Mouse (Mus musculus) olfactory bulb, adult 2 months (tissue): ENCODE data around the gene Ccdc183.

Experiments used
- CTCF ChIP-seq: fragments of 200-500 bp; IDR thresholded peaks from 2 replicates; pipeline ENCODE4 v1.5.1; 2012; ENCODE audit warnings: low read depth, mild to moderate bottlenecking, low read length, moderate library complexity; ENCODE audit not compliant: insufficient read depth
- POLR2A ChIP-seq: fragments of 200-500 bp; IDR thresholded peaks from 2 replicates; pipeline ENCODE4 v1.6.1; 2012; ENCODE audit warnings: mild to moderate bottlenecking, low read depth, low read length, moderate library complexity; ENCODE audit not compliant: insufficient read depth

GRCm38 (mm10) chr2:25625986-25626385 is 8.5 kb upstream of the Ccdc183 start:
- no peak for TF ChIP-seq POLR2A
- no peak for TF ChIP-seq CTCF
